Mouse (Mus musculus) heart, adult 2 months (tissue): Measurements from ENCODE around the gene Pnpo.

Experiments
- CTCF ChIP-seq: fragments of 200-600 bp; IDR thresholded peaks from 2 replicates; pipeline ENCODE4 v1.8.1; 2022; ENCODE audit warnings: antibody characterized with exemption, mild to moderate bottlenecking, moderate library complexity
- EP300 ChIP-seq: fragments of 200-500 bp; IDR thresholded peaks from 2 replicates; pipeline ENCODE4 v1.6.1; 2011; ENCODE audit warnings: low read depth, low read length, control low read depth; ENCODE audit not compliant: insufficient read depth
- POLR2A ChIP-seq: fragments of 200-500 bp; IDR thresholded peaks from 2 replicates; pipeline ENCODE4 v1.6.1; 2011; ENCODE audit warnings: mild to moderate bottlenecking, low read depth, low read length, control low read depth; ENCODE audit not compliant: insufficient read depth

DNA sequence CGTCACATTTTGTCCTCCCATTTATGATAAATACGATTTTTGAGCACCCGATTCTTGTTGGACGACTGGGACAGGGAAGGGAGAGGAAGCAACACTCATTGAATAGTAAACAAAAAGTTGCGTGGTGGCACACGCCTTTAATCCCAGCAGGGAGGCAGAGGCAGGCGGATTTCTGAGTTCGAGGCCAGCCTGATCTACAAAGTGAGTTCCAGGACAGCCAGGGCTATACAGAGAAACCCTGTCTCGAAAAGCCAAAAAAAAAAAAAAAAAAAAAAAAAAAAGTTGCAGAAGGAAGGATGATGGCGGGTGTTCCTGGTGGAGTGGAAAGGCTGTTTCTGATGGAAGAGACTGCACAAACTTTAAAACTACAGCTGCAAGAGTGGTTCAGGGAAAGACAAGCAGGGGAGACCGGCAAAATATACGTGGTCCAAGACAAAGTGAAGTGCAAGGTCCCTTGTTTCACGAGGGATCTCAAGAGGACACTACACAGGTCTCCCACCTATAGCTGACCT, 26.8 kb downstream of the Pnpo start:
- TF ChIP-seq CTCF (no peak), POLR2A (no peak), EP300 (no peak)
